Mouse (Mus musculus) liver, embryonic 12.5 days (tissue): ENCODE results near the gene Pigz. TPM values are rescaled to one million over a fixed set of nuclear protein-coding genes. Genes with fewer than 3 reads are reported as not detected.
"Not testable (repeated sequence)": the region's sequence is repeated elsewhere in the genome, so short reads cannot be mapped to it uniquely, and the experiment has no call there.

Experiments
- ATAC-seq: fragments of 200-750 bp; cut with Nextera tagmentation; 2 replicates; pipeline ENCODE4 v1.8.0; 2017; ENCODE audit warnings: moderate number of reproducible peaks, mild to moderate bottlenecking, moderate library complexity
- H3K27ac ChIP-seq: fragments of 300-500 bp; sonication (generic); 2 replicates; pipeline ENCODE4 v1.5.1; 2016; ENCODE audit warnings: mild to moderate bottlenecking
- H3K27me3 ChIP-seq: fragments of 300-500 bp; sonication (generic); replicated peaks from 2 replicates; pipeline ENCODE4 v1.6.1; 2016; ENCODE audit warnings: mild to moderate bottlenecking, moderate library complexity
- H3K36me3 ChIP-seq: fragments of 300-500 bp; sonication (generic); 2 replicates; pipeline ENCODE4 v1.6.1; 2016; ENCODE audit warnings: mild to moderate bottlenecking, moderate library complexity
- H3K4me1 ChIP-seq: fragments of 300-500 bp; sonication (generic); 2 replicates; pipeline ENCODE4 v1.6.1; 2016
- H3K4me2 ChIP-seq: fragments of 300-500 bp; sonication (generic); 2 replicates; pipeline ENCODE4 v1.6.1; 2016; ENCODE audit warnings: mild to moderate bottlenecking, moderate library complexity
- H3K4me3 ChIP-seq: fragments of 300-500 bp; sonication (generic); 2 replicates; pipeline ENCODE4 v1.5.1; 2016; ENCODE audit warnings: mild to moderate bottlenecking, moderate library complexity
- H3K9ac ChIP-seq: fragments of 300-500 bp; sonication (generic); 2 replicates; pipeline ENCODE4 v1.6.1; 2016; ENCODE audit warnings: mild to moderate bottlenecking, moderate library complexity
- H3K9me3 ChIP-seq: fragments of 300-500 bp; sonication (generic); replicated peaks from 2 replicates; pipeline ENCODE4 v1.6.1; 2016; ENCODE audit warnings: mild to moderate bottlenecking, moderate library complexity
- WGBS: fragments of 180-500 bp; shearing (Covaris S2); methylation state at CpG from one replicate; pipeline ENCODE4 v1.1.7; 2016; ENCODE audit not compliant: insufficient replicate concordance; 5-methylcytosine and 5-hydroxymethylcytosine counted together
- polyA plus RNA-seq: library from polyadenylated mRNA; unstranded; fragments of >200 nt; fragmentation: Nextera tagmentation; extraction: Ambion mirVana; gene quantifications from 2 replicates; pipeline ENCODE4 v1.2.1, GENCODE M21; 2016

Gene Pigz
- polyA plus RNA-seq, 1 experiment from 2014 or later: 0.68 TPM

DNA sequence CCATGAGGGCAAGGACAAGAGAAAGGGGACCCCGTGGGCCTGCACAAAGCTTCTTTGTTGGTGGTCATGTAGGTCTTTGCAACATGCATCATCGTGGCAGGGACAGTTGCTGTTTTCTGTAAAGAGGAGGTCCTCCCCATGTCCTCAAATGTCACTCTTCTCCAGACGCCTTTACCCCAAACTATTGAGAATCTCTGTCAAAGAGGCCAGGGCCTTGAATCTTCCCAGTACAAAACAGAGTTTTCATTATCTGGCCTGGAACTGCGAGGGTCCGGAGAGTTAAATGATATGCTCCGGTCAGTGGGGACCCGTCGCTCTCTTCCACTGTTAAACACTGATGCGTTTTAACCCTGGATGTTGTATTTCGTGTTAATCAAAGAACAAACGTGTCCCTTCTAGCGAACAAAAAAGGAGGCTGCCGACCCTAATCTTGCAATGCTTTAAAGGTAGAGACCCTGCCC lies 929 bp downstream of the Pigz start:
- Histone ChIP-seq H3K27me3 (peaks cover 84% of the 10 kb centered on the region), H3K9me3 (peaks cover 4% of the 10 kb centered on the region; the same call in 1 of the 2 replicates), H3K36me3 (no peaks in the 10 kb centered on the region), H3K9ac (no peak overlapping the region), H3K4me3 (no peak overlapping the region), H3K27ac (no peak overlapping the region), H3K4me2 (peak overlapping the region; percentile 52), H3K4me1 (peaks cover 20% of the 10 kb centered on the region)
- ATAC-seq: no peak
- WGBS: 26% methylated on average over 13 of the region's 13 CpGs

DNA sequence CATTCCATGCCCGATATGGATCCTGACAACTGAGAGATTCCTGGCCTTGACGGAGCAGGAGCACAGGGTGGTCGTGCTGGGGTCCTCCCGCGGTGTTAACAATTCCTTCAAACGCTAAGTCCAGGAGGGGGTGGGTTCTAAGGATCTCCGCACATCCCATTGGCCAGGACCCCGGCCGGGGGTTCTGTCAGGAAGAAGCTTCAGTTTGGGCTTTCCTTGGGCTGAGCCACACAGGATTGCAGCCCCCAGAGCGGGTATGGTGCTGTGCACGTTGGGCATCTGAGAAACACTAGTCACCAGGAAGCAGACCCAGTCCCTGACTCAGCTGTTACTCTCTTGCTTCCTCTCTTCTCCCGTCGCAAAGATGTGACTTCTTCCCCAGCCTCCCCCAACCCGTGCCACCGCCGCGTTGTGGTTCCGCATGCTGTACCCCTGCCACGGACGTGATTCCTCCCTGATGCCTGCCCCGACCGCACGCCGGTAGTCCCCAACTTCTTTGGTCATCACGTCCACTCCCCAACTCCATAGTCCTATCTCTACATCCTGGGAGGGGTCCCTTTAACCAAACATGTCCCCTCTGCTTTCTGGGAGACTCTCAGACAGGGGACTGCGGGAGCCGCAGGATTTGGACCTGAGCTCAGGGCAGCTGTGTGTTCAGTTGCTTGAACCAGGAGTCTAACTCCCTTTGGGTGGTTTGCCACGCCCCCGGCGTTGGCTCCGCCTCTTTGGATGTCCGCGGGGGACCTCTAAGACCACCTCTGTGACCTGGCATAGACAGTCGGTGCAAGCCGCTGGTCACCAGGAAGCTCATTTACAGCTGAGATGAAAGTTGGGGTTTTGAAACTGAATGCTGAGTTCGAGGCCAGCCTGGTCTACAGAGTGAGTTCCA lies 1.7 kb downstream of the Pigz start:
- WGBS: 4% methylated on average over 36 of the region's 36 CpGs
- peak overlapping the region; percentile 30 for H3K4me3 ChIP-seq
- H3K27ac ChIP-seq: no peak overlapping the region
- peak overlapping the region; percentile 52 for H3K4me2 ChIP-seq
- H3K9ac ChIP-seq: no peak overlapping the region
- no peak for ATAC-seq
- peaks cover 4% of the 10 kb centered on the region; the same call in 1 of the 2 replicates for H3K9me3 ChIP-seq
- peaks cover 21% of the 10 kb centered on the region for H3K4me1 ChIP-seq
- H3K27me3 ChIP-seq: peaks cover 77% of the 10 kb centered on the region
- no peaks in the 10 kb centered on the region for H3K36me3 ChIP-seq

DNA sequence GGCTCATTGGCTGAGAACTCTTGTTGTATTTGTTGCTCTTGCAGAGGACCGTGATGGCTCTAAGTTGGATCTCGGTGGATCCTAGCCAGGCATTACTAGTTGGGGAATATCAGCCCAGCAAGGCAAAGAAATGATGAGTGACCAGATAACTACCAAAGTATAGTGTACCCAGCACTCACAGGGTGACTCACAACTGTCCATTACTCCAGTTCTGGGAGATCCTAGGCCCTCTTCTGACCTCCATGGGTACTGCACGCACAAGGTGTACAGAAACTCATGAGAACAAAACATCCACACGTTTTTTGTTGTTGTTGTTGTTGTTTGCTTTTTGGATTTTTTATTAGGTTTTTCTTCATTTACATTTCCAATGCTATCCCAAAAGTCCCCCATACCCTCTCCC lies 2.9 kb downstream of the Pigz start:
- no peak for ATAC-seq
- WGBS: 76% methylated on average over 4 of the region's 4 CpGs
- peaks cover 4% of the 10 kb centered on the region; the same call in 1 of the 2 replicates for H3K9me3 ChIP-seq
- no peak overlapping the region for H3K27ac ChIP-seq
- peaks cover 30% of the 10 kb centered on the region for H3K4me1 ChIP-seq
- H3K4me2 ChIP-seq: no peak overlapping the region
- H3K4me3 ChIP-seq: no peak overlapping the region
- no peak overlapping the region for H3K9ac ChIP-seq
- peaks cover 64% of the 10 kb centered on the region for H3K27me3 ChIP-seq
- H3K36me3 ChIP-seq: no peaks in the 10 kb centered on the region

DNA sequence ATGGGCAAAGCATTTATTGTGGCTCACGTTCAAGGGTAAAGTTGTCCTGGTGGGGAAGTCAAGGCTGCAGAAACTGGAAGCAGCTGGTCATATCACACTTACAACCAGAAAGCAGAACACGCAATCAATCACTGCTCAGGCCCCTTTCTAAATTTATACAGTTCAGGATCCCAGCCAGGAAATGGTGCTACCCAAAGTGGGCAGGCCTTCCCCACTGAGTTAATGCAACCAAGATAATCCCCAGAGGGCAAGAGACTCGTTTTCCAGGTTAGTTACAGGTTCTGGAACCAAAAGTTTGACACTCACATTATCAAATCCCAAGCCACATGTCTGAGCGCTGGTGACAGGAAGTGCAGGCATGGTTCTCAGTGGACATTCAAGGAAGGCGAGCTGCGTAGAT lies 5.2 kb downstream of the Pigz start:
- Histone ChIP-seq H3K27me3 (peaks cover 42% of the 10 kb centered on the region), H3K9ac (no peak overlapping the region), H3K9me3 (peaks cover 4% of the 10 kb centered on the region; the same call in 1 of the 2 replicates), H3K4me3 (no peak overlapping the region), H3K27ac (no peak overlapping the region), H3K4me1 (peaks cover 22% of the 10 kb centered on the region), H3K36me3 (no peaks in the 10 kb centered on the region), H3K4me2 (no peak overlapping the region)
- WGBS: 47% methylated on average over 6 of the region's 6 CpGs
- ATAC-seq: no peak

DNA sequence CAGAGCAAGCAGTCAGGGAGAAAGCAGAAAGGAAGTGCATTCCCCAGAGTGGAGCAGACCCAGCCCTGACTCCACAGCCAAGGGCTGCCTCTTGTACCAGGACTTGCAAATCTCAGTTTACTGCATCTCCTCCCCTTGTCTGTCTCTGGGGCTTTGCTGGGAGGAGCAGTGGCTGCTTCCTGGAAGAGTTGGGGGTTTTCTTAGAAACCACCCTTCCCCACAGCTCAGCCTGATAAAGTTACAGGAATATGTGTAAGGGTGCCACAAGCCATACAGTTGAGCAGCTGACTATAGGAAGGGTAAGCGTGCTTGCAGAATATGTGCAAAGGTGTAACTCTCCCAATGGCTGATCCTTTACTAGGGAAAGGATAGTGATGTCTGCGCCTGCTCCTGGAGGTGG lies 6.9 kb downstream of the Pigz start:
- Histone ChIP-seq H3K36me3 (peaks cover 13% of the 10 kb centered on the region; the same call in 1 of the 2 replicates), H3K9me3 (peaks cover 4% of the 10 kb centered on the region; the same call in 1 of the 2 replicates), H3K4me2 (peak overlapping the region; percentile 17; the same call in 1 of the 2 replicates), H3K4me1 (peaks cover 20% of the 10 kb centered on the region), H3K27ac (no peak overlapping the region), H3K27me3 (peaks cover 24% of the 10 kb centered on the region), H3K9ac (peak overlapping the region; percentile 7; the same call in 1 of the 2 replicates), H3K4me3 (no peak overlapping the region)
- peak; percentile 66 for ATAC-seq
- 31% methylated on average over 2 of the region's 2 CpGs for WGBS

DNA sequence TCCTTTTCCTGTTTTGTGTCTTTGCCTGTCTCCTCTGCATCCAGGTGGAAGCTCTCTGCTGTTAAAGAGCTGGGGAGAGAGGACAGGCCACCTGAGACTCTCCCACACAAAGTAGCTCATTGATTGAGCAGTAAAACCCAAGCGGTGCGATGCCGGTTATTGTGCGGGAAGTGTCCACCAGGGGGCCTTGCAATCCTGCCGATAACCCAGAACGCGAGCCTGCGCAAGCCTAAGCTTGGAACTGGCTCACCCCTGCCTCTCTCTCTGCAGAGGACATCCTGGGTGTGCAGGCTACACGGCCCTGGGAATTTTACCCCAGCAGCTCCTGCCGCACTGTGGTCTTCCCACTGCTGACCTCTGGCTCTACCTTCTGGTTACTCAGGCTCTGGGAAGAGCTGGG lies 10.3 kb downstream of the Pigz start:
- H3K27ac ChIP-seq: no peak overlapping the region
- WGBS: 5% methylated on average over 10 of the region's 10 CpGs
- no peaks in the 10 kb centered on the region for H3K9me3 ChIP-seq
- peaks cover 42% of the 10 kb centered on the region for H3K4me1 ChIP-seq
- ATAC-seq: no peak
- no peak overlapping the region for H3K4me3 ChIP-seq
- no peak overlapping the region for H3K9ac ChIP-seq
- no peak overlapping the region for H3K4me2 ChIP-seq
- H3K36me3 ChIP-seq: peaks cover 13% of the 10 kb centered on the region; the same call in 1 of the 2 replicates
- peaks cover 5% of the 10 kb centered on the region; the same call in 1 of the 2 replicates for H3K27me3 ChIP-seq

DNA sequence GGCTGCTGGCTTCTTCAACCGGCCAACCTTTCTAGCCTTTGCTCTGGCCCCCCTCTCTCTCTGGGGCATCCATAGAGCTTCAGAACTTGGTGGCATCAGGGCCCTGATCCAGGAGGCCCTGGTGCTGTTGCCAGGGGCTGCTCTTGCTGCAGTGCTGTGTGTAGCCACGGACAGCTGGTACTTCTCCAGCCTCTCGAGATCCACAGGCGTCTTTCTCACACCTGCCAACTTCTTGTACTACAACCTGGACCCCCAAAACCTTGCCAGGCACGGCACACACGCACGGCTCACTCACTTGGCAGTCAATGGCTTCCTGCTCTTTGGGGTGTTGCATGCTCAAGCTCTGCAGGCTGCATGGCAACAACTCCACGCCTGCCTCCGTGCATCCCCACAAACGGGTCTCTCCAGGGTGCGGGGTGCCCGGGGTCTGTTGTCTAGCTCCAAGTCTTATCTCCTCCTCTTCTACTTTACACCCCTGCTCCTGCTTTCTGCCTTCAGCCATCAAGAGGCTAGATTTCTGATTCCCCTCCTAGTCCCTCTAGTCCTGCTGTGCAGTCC lies 11.1 kb downstream of the Pigz start:
- no peak overlapping the region for H3K4me3 ChIP-seq
- no peak overlapping the region for H3K4me2 ChIP-seq
- H3K27me3 ChIP-seq: no peaks in the 10 kb centered on the region; the same call in 1 of the 2 replicates
- H3K27ac ChIP-seq: no peak overlapping the region
- H3K9ac ChIP-seq: no peak overlapping the region
- H3K4me1 ChIP-seq: peaks cover 50% of the 10 kb centered on the region
- no peak for ATAC-seq
- H3K36me3 ChIP-seq: peaks cover 13% of the 10 kb centered on the region; the same call in 1 of the 2 replicates
- no peaks in the 10 kb centered on the region for H3K9me3 ChIP-seq
- WGBS: 74% methylated on average over 12 of the region's 12 CpGs

DNA sequence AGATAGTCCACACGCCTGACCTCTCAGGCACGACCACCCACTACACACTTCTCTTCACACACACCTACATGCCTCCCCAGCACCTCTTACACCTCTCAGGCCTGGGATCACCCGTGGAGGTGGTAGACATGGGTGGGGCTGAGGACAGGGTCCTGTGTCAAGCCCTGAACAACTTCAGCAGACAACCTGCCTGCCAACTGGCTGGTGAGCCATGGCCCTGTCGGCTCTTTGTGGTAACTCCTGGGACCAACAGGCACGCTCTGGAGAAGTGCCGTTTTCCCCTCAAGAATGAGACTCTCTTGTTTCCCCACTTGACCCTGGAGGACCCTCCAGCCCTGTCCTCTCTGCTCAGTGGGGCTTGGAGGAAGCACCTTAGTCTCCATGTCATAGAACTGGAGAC lies 11.7 kb downstream of the Pigz start:
- ATAC-seq: no peak
- Histone ChIP-seq H3K36me3 (peaks cover 19% of the 10 kb centered on the region; the same call in 1 of the 2 replicates), H3K9ac (no peak overlapping the region), H3K27me3 (no peaks in the 10 kb centered on the region), H3K27ac (no peak overlapping the region), H3K9me3 (no peaks in the 10 kb centered on the region), H3K4me3 (no peak overlapping the region), H3K4me2 (no peak overlapping the region), H3K4me1 (peaks cover 52% of the 10 kb centered on the region)
- WGBS: 74% methylated on average over 6 of the region's 6 CpGs

DNA sequence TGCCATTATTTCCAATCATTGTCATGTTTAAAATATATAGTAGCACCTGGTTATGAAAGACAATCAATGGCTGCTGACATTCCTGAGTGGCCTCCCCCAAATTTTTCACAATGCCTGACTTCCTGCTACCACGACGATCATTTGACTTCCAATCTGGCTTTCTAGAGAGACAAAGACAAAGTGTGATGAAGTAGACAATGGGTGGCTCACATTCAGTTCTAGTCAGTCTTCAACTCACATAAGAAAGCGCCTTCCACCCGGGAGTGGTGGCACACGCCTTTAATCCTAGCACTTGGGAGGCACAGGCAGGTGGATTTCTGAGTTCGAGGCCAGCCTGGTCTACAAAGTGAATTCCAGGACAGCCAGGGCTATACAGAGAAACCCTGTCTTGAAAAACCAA lies 12.3 kb downstream of the Pigz start:
- not testable (repeated sequence) for H3K27ac ChIP-seq, H3K9ac ChIP-seq, H3K9me3 ChIP-seq, ATAC-seq, H3K4me3 ChIP-seq, H3K27me3 ChIP-seq
- Histone ChIP-seq H3K36me3 (peaks cover 25% of the 10 kb centered on the region), H3K4me2 (peak overlapping the region; percentile 87; the same call in 1 of the 2 replicates), H3K4me1 (peaks cover 46% of the 10 kb centered on the region)
- 72% methylated on average over 6 of the region's 6 CpGs for WGBS

DNA sequence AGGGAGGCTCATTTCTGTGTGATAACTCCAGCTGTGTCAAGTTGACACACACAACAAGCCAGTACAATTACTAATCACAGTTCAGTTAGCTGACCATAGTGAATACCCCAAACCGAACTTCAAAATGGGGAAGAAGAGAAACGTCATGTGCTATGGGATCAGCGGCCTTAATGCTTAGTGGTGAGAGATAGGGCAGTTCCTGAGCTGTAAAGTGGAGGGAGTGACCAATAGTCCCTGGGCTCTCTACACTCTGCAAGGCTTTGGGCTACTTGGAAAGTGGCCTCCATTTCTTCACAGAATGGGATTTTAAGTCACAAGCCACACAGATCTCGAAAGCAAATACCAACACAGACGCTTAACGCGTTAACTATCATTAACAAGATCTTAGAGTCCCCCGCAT lies 13.7 kb downstream of the Pigz start:
- Histone ChIP-seq H3K4me2 (peak overlapping the region; percentile 87), H3K9ac (peak overlapping the region; percentile 90), H3K4me3 (peak overlapping the region; percentile 85), H3K27me3 (no peaks in the 10 kb centered on the region), H3K27ac (peak overlapping the region; percentile 87; the same call in 1 of the 2 replicates), H3K4me1 (peaks cover 43% of the 10 kb centered on the region), H3K36me3 (peaks cover 38% of the 10 kb centered on the region), H3K9me3 (no peaks in the 10 kb centered on the region)
- no peak for ATAC-seq
- 8% methylated on average over 8 of the region's 8 CpGs for WGBS

DNA sequence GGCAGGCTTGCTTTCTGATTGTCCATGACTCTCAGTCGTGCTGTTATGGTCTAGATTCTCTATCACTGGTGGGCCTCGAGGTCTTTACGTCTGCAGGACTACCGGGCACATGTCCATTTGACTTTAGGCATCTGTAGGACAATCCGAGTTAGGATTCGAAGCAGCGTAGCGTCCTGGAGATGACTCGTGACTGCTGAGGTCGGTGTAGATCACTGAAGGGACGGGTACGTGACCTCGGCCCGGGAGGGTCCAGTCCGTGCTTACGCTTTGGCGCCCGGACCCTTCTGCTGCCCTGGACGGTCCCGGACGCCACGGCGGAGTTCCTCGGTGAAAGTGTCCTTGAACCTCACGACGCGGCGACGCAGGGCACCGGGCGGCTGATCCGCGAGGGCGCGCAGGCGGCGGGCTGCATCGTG lies 14.3 kb downstream of the Pigz start:
- peak overlapping the region; percentile 85 for H3K4me3 ChIP-seq
- H3K27me3 ChIP-seq: no peaks in the 10 kb centered on the region
- peaks cover 43% of the 10 kb centered on the region for H3K4me1 ChIP-seq
- H3K27ac ChIP-seq: peak overlapping the region; percentile 87
- H3K9ac ChIP-seq: peak overlapping the region; percentile 90
- peaks cover 43% of the 10 kb centered on the region for H3K36me3 ChIP-seq
- peak overlapping the region; percentile 87 for H3K4me2 ChIP-seq
- ATAC-seq: no peak
- H3K9me3 ChIP-seq: no peaks in the 10 kb centered on the region
- 0% methylated on average over 38 of the region's 38 CpGs for WGBS

DNA sequence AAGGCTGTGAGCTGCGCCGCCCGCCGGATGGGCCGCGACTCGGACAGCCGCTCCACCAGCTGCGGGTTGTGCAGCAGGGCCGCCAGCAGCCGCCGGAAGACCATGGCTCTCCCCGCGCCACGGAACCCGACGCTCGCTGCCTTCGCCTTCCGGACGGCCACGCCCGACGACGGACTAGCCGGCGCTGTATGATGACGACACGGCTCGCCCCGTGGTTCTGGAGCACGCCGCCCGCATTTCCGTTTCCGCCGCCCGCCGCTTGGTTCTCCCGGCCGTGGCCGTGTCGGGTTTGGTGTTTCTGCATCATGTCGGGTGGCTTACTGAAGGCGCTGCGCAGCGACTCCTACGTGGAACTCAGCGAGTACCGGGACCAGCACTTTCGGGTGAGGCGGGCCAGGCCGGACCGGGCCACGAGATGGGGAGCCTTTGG lies 14.7 kb downstream of the Pigz start, which contains the start of the genes 0610012G03Rik and Ncbp2:
0610012G03Rik (minus strand) TSS at position 150 of the 430 bp plus-strand sequence.
Ncbp2 (plus strand) TSS at position 169 of the 430 bp plus-strand sequence.
- Histone ChIP-seq H3K9ac (peak within 1 kb of the TSS; percentile 90), H3K36me3 (peaks cover 44% of the 10 kb centered on the region), H3K4me1 (peaks cover 43% of the 10 kb centered on the region), H3K27me3 (no peaks in the 10 kb centered on the region), H3K4me3 (peak within 1 kb of the TSS; percentile 85), H3K9me3 (no peaks in the 10 kb centered on the region), H3K4me2 (peak within 1 kb of the TSS; percentile 87), H3K27ac (peak within 1 kb of the TSS; percentile 87)
- ATAC-seq: peak; percentile 88
- under 1% methylated on average over 55 of the region's 55 CpGs for WGBS
